Mouse (Mus musculus) right cerebral cortex, postnatal 14 days (tissue): ENCODE results near the gene Ttll3.

Source experiments
- DNase-seq: peaks from one replicate; pipeline ENCODE4 v3.0.0; 2022

The Ttll3 gene

DNA sequence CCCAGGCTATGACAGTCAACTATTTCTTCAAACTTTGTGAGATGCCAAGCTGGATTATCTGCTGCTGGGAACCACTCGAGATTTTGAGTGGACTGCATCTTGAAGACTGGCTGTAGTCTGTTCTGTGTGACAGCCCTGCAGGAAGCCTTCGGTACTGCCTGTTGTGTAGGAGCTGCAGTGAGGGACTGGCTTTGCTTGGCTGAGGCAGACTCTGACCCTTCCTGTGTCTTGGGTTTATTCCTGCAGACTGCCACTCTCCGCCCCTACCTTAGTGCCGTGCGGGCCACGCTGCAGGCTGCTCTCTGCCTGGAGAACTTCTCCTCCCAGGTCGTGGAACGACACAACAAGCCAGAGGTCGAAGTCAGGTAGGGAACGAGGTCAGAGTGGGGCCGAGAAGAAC is 8.6 kb upstream of the Ttll3 start:
- DNase-seq, result no peak

GRCm38 (mm10) chr6:113384351-113384927 is 4.6 kb upstream of the Ttll3 start:
- DNase-seq, result no peak

DNA sequence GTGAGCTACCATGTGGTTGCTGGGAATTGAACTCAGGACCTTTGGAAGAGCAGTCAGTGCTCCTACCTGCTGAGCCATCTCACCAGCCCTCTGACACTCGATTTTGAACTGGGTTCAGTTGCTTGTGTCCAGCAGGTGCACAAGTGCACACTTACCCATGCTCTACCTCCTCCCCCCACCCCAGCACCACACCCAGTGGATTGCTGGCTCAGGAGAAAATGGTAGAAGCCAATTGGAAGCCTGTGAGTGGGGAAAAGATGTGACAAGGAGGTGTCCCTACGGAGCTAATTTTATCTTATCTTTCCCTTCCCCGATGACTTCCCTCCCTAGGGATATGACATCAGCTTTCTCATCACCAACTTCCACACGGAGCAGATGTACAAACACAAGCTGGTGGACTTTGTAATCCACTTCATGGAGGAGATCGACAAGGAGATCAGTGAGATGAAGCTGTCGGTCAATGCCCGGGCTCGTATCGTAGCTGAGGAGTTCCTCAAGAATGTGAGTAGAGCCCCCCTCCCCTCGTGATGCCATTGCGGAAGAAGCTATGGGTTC is 3.8 kb upstream of the Ttll3 start:
- DNase-seq, result no peak

- DNase-seq, result no peak
Measured at GRCm38 (mm10) chr6:113386025-113386424, 3.0 kb upstream of the Ttll3 start.

GRCm38 (mm10) chr6:113390715-113391114 is 1.7 kb downstream of the Ttll3 start:
- no peak for DNase-seq

DNA sequence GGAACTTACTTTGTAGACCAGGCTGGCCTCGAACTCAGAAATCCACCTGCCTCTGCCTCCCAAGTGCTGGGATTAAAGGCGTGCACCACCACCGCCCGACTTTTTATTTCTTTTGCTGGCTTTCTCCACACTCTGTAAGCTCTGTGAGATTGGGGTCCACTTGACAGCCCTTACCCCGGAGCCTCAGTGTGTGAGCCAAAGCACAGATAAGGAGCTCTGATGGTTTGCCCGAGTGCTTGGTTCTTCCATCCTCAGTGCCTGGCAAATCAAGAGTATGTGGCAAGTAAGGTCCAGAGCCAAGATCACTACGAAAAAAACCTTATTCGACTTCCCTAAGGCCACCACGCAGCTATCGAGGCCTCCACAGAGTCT is 2.9 kb downstream of the Ttll3 start:
- no peak for DNase-seq

DNA sequence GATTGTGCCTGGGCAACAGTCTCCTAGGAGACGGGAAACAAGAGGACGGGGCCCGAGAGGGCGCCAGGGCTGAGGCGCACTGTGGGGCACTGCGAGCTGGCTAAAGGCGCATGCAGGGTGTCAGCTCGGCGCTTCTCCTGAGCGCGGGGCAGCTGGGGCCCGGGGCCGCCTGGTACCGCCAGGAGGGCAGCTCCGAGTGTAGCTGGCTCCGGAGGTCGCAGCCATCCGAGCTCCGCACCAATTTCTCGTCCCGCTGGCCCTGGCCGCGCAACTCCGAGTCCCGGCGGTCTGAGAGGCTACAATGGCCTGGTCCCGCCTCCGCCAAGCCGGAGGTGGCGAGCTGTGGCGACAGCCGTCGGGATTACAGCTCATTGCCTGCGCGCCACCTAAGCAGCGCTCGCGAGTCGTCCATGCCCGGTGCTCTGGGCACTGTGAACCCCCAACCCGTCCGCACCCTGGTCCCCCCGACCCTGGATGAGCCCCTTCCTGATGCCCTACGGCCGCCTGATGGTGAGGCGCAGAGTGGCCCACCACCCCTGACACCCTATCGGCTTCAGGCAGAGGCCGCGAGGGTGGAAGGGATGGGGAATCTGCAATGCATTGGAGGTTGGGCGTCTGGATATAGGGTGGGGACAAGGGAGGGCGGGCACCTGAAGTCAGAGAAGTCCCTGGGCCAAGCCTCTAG is 3.5 kb downstream of the Ttll3 start:
- DNase-seq, result peak; percentile 46

DNA sequence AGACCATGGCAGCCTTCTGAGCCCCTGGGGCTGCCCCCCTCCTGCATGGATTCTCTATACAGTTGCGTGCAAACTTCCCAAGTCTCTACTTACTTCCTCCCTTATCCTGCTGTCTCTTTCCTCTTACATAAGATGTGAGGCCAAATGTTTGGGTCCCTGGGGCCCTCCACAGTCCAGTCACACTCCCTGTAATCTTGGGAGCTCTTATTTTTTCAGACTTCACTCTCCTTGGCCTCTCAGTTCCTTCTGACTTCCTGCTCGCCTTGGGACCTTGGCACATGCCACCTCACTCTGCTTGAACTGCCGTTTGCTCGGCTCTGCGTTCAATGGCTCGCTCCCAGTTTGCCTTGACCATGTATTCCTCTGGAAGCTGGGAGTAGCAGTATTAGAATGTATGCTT is 4.9 kb downstream of the Ttll3 start:
- no peak for DNase-seq

GRCm38 (mm10) chr6:113394811-113395210 is 5.8 kb downstream of the Ttll3 start:
- no peak for DNase-seq

- DNase-seq, result no peak
Measured at GRCm38 (mm10) chr6:113395501-113395900, 6.4 kb downstream of the Ttll3 start.

- no peak for DNase-seq
Measured at GRCm38 (mm10) chr6:113396270-113397030, 7.4 kb downstream of the Ttll3 start.

DNA sequence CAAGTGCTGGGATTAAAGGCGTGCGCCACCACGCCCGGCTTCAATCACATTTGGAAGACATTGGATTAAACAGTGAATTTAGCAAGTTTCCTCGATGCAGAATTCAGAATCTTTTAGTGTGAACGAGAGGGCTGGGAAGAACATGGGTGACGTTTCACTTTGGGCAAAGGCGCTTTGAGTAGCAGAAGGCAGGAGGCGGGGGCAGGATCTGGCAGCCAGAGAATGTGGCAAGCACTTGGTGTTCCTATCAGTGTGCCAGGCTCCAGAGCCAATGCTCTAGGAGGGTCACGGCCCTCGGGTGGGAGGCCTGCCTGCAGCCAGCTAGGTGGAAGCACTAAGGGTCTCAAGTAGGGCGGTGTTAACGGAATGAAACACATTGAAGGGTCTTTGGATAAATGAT is 13.0 kb downstream of the Ttll3 start:
- DNase-seq, result no peak

DNA sequence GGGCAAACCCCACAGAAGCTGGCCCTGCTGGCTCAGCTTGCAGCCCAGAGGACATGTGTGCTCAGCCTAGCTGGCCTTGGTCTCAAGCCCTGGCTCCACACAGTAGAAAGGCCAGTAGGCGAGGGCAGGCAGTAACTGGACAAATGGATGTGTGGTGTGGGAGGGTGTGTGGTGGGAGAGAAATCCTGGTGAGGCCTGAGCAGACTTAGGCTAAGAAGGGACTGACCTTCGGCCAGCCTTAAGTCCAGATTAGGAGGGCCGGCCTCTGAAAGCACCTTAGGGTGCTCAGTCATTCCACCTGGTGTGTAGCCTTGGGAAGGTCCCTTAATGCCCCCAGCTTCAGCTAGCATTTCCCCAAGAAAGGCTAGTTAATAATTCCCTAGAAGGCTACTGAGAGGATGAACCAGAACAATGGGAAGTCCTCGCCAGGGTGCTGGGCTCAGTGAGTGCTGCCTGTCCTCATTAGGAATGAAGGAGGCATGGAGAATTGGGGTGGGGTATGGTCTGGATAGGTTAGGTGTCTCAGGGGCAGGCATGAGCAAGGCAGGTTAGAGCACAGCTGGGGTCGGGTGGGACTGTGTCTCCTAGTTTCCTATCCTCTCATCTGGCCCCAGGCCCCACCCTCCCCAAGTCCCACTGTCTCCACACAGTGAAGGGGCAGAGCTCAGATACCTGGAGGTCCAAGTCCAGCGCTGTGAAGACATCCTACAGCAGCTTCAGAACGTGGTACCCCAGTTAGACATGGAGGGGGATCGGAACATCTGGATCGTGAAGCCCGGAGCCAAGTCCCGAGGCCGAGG is 15.8 kb downstream of the Ttll3 start:
- DNase-seq, result no peak

DNA sequence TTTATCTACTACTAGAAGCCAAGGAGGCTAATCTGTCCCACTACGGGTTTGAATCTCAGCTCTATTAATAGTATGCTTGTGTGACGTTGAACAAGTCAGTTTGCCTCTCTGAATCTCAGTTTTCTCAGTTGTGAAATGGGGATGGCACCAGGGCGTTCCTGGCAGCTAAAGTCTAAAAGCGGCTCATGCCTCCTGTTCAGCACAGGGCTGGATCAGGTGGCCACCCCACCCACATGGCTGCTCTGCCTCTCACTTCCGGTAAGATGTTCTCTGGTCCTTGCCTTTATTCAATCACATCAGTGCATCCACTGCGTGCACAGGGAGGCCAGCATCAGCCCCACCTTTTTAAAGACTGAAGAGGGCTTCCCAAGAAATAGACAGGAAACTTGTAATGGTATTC is 16.4 kb downstream of the Ttll3 start:
- no peak for DNase-seq

DNA sequence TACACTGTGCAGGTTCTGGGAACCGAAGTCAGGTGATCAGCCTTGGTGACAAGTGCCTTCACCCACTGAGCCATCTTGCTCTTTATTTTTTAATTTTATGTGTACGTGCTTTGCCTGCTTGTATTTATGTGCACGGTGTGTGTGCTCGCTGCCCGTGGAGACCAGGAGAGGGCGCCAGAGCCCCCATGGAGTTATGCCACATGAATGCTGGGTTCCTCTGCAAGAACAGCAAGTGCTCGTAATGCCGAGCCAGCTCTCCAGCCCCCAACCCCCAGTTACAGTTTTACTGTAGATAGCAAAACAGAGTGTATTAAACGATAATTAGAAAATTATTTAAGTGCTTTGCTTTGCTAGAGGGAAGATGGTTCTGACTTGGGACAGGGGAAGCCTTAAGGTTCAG is 17.6 kb downstream of the Ttll3 start:
- DNase-seq, result no peak

- DNase-seq, result no peak
Measured at GRCm38 (mm10) chr6:113410001-113410400, 20.9 kb downstream of the Ttll3 start.

GRCm38 (mm10) chr6:113416416-113416815 is 27.4 kb downstream of the Ttll3 start:
- no peak for DNase-seq

- no peak for DNase-seq
Measured at GRCm38 (mm10) chr6:113418441-113419198, 29.6 kb downstream of the Ttll3 start.

GRCm38 (mm10) chr6:113419199-113419587 is 30.1 kb downstream of the Ttll3 start, which contains the start of gene Rpusd3:
Gene Rpusd3, minus strand, starts transcription at chr6:113419340.
- peak; percentile 100 for DNase-seq

GRCm38 (mm10) chr6:113423000-113423399 is 33.9 kb downstream of the Ttll3 start:
- DNase-seq, result no peak

DNA sequence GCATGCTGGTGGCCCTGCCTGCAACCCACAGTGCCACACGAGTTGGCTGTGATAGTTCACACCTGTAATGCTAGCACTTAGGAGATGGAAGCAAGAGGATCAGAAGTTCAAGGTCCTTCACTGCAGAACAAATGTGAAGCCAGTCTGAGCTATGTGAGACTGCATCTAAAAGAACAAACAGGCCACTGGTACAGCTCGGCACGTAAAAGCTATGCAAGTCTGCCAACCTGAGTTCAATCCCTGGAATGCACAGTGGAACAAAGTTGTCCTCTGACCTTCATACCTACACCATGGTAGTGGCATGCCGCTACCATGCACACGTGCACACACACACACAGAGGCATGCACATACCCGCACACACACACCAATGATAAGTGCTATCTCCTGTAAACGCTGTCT is 35.1 kb downstream of the Ttll3 start:
- DNase-seq, result no peak

DNA sequence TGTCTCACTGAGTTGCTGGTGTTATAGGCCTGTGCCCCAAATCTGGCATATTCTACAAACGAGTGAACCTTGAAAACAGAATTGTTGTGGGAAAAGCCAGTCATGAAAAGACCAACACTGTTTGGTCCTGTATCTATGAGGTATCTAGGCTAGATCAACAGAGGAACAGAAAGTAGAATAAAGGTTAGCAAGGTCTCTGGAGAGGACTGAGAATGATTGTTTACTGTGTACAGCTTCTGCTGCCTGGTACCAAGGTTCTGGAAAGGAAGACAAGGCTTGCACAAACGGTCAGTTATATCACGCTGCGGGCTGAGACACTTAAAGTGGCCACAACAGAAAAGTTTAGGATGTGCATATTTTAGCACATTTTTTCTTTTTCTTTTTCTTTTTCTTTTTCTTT is 37.6 kb downstream of the Ttll3 start:
- DNase-seq, result no peak
